Mouse (Mus musculus): ENCODE measurements around the gene Lgals3.

GRCm38 (mm10) chr14:47346715-47347114 lies 20.8 kb upstream of the Lgals3 start:
- TF ChIP-seq POLR2A (IDR thresholded peaks at IDR 0.05; ENCODE audit: low read depth, low read length): no peak
- no peak for TF ChIP-seq EP300 (IDR thresholded peaks at IDR 0.05; ENCODE audit: low read length)
- TF ChIP-seq GABPA (IDR thresholded peaks at IDR 0.05; ENCODE audit: insufficient replicate concordance, low read depth, low read length): no peak
- TF ChIP-seq CTCF (conservative IDR thresholded peaks at IDR 0.05 in 1 of 2, IDR thresholded peaks at IDR 0.05 in 1 of 2; ENCODE audit: low read depth in 2 of 2, low read length in 2 of 2): no peak
- TF ChIP-seq RAD21 (IDR thresholded peaks at IDR 0.05; ENCODE audit: low read depth, low read length): no peak
- no peak for TF ChIP-seq NELFE (IDR thresholded peaks at IDR 0.05; ENCODE audit: low read depth, low read length)
- TF ChIP-seq TCF12 (IDR thresholded peaks at IDR 0.05; ENCODE audit: low read depth, low read length): no peak
- TF ChIP-seq ZC3H11A (IDR thresholded peaks at IDR 0.05; ENCODE audit: low read depth, low read length): no peak
- no peak for TF ChIP-seq MXI1 (IDR thresholded peaks at IDR 0.05; ENCODE audit: low read depth, low read length)
- no peak for TF ChIP-seq USF1 (IDR thresholded peaks at IDR 0.05; ENCODE audit: low read depth, low read length)
- no peak for TF ChIP-seq MEF2A (IDR thresholded peaks at IDR 0.05; ENCODE audit: borderline replicate concordance, low read depth, low read length)
- TF ChIP-seq MAZ (IDR thresholded peaks at IDR 0.05; ENCODE audit: low read depth, low read length): no peak

Measured in CH12.LX (cell line).